Mouse (Mus musculus): ENCODE measurements at regions not wholly inside any gene's neighbourhood (a gene's known extent, or its start where the extent isn't known, plus 50 kb on each side); places are given as distances from the start of the nearest gene placed in this dataset.

DNA sequence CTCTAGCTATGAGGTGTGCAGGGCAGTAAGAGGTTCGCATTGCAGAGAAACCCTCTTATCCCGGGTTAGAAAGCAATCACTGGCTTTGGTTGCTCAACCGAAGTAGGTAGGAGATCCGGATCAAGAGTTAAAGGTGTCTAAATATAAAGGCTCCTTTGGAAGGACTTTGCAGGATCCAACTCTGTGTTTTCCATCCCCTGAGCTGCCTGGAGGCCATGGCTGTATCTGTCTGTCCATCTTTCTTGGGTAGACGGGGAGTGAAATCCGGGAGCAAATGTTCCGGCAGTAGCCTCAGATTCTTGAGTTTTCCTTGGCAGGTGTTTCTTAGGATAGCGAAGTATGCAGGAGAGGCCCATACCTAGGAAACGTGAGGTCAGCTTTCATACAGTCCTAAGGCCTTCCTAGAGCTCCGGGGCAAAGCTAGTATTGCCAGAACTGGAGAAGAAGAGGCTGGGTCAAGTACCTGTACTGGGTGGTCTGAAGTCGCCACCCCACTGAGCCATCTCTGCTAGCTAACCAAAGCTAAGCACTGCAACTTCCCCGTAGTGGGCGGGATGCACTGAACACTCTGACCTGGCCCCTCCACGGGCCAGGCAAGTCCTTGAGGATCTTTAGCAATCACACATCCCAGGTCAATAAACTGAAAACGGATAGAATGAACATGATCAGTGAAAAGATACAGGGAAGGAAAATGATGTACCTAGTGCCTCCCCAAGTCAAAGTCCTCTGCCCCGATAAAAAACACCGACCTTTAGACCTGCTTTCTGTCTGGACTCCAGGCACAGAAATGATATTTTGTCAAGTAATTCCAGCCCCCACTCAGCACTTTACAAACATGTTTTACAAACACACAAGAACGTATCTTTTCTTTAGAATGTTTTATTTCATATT lies 160.5 kb upstream of the Cypt12 start:
- no peak for TF ChIP-seq CTCF (IDR thresholded peaks at IDR 0.05 in 2 of 3, conservative IDR thresholded peaks at IDR 0.05 in 1 of 3; ENCODE audit: control insufficient read depth in 1 of 3, insufficient read depth in 1 of 3, low read depth in 2 of 3, low read length in 3 of 3, poor library complexity in 1 of 3, severe bottlenecking in 1 of 3)
- TF ChIP-seq MEF2A (IDR thresholded peaks at IDR 0.05; ENCODE audit: extremely low read depth, insufficient replicate concordance, low read depth, low read length, poor library complexity, severe bottlenecking): no peak
- no peak for TF ChIP-seq MAX (IDR thresholded peaks at IDR 0.05; ENCODE audit: low read length)
- TF ChIP-seq POLR2AphosphoS2 (IDR thresholded peaks at IDR 0.05; ENCODE audit: low read length): no peak
- TF ChIP-seq ZC3H11A (IDR thresholded peaks at IDR 0.05; ENCODE audit: low read depth, low read length): no peak
- TF ChIP-seq E2F4 (IDR thresholded peaks at IDR 0.05; ENCODE audit: borderline replicate concordance, low read depth, low read length): no peak
